Mouse (Mus musculus): ENCODE results near the gene Map2k6. TPM values are rescaled to one million over a fixed set of nuclear protein-coding genes. Genes with fewer than 3 reads are reported as not detected.
A peak's percentile ranks its signal among the peaks of the same experiment; 100 is the strongest.
"Not testable (repeated sequence)": the region's sequence is repeated elsewhere in the genome, so short reads cannot be mapped to it uniquely, and the experiment has no call there.

The Map2k6 gene
- 12.1 and 12.5 TPM in 2 replicates for polyA plus RNA-seq (2012; rRNA removed)

- peak; percentile 84 to 87 for DNase-seq
- 10% methylated on average over 20 of the region's 20 CpGs for WGBS
- H3K4me3 ChIP-seq (replicated peaks; ENCODE audit: insufficient read depth, low read depth, low read length) = peak within 1 kb of the TSS; percentile 98
- TF ChIP-seq POLR2A (IDR thresholded peaks at IDR 0.05; ENCODE audit: borderline replicate concordance, insufficient read depth, low read length) (peak; percentile 57; the same call in 1 of the 2 replicates), CTCF (IDR thresholded peaks at IDR 0.05; ENCODE audit: borderline replicate concordance, insufficient read depth, low read depth, low read length) (no peak)
- H3K27me3 ChIP-seq (ENCODE audit: control insufficient read depth, insufficient read depth, low read length) = no peaks in the 10 kb centered on the region; the same call in 1 of the 2 replicates
- H3K27ac ChIP-seq (ENCODE audit: insufficient read depth, low read length) = no peak within 1 kb of the TSS
- no peaks in the 10 kb centered on the region for H3K4me1 ChIP-seq (ENCODE audit: control insufficient read depth, insufficient read depth, low read length)
Measured at GRCm38 (mm10) chr11:110398553-110399239, at the start of gene Map2k6. Gene Map2k6 (plus strand): TSS chr11:110399122.

DNA sequence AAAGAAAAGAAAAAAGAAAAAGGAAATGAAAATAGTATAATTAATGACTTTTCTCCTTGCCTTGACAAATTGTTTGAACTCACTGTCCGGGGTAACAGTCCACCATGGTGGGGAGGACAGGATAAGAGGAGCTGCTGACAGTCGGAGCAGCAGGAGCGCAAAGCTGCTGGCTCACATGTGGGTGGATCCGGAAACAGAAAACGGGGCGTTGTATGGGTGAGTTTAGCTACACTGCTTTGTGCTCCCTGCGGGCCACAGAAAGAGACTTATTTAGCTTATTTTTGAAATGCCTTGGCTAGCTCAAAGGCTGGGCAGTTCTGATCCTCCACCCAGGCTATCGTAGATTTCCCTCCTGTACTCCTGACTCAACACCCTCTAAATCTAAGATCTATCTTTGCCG is 44.7 kb upstream of the Map2k6 start:
- no peak for TF ChIP-seq CTCF (IDR thresholded peaks at IDR 0.05; ENCODE audit: borderline replicate concordance, insufficient read depth, low read depth, low read length)
- TF ChIP-seq POLR2A (IDR thresholded peaks at IDR 0.05; ENCODE audit: borderline replicate concordance, insufficient read depth, low read length) = no peak
- Histone ChIP-seq H3K27me3 (ENCODE audit: control insufficient read depth, insufficient read depth, low read length) (no peaks in the 10 kb centered on the region), H3K4me1 (ENCODE audit: control insufficient read depth, insufficient read depth, low read length) (no peaks in the 10 kb centered on the region), H3K27ac (ENCODE audit: insufficient read depth, low read length) (no peak overlapping the region), H3K4me3 (replicated peaks; ENCODE audit: insufficient read depth, low read depth, low read length) (no peak overlapping the region)
- WGBS = 83% methylated on average over 9 of the region's 9 CpGs
- no peak for DNase-seq

- not testable (repeated sequence) for H3K4me3 ChIP-seq (replicated peaks; ENCODE audit: insufficient read depth, low read depth, low read length); H3K27me3 ChIP-seq (ENCODE audit: control insufficient read depth, insufficient read depth, low read length); H3K4me1 ChIP-seq (ENCODE audit: control insufficient read depth, insufficient read depth, low read length); H3K27ac ChIP-seq (ENCODE audit: insufficient read depth, low read length); DNase-seq
- 85% methylated on average over 9 of the region's 9 CpGs for WGBS
Measured at GRCm38 (mm10) chr11:110355131-110355530, 43.8 kb upstream of the Map2k6 start.

GRCm38 (mm10) chr11:110357756-110358551 is 41.0 kb upstream of the Map2k6 start:
- DNase-seq = peak; percentile 22 to 33
- TF ChIP-seq CTCF (IDR thresholded peaks at IDR 0.05; ENCODE audit: borderline replicate concordance, insufficient read depth, low read depth, low read length) (peak; percentile 40; the same call in 1 of the 2 replicates), POLR2A (IDR thresholded peaks at IDR 0.05; ENCODE audit: borderline replicate concordance, insufficient read depth, low read length) (no peak)
- Histone ChIP-seq H3K27ac (ENCODE audit: insufficient read depth, low read length) (no peak overlapping the region), H3K4me3 (replicated peaks; ENCODE audit: insufficient read depth, low read depth, low read length) (no peak overlapping the region), H3K27me3 (ENCODE audit: control insufficient read depth, insufficient read depth, low read length) (no peaks in the 10 kb centered on the region), H3K4me1 (ENCODE audit: control insufficient read depth, insufficient read depth, low read length) (no peaks in the 10 kb centered on the region)
- WGBS = 72% methylated on average over 16 of the region's 16 CpGs

DNA sequence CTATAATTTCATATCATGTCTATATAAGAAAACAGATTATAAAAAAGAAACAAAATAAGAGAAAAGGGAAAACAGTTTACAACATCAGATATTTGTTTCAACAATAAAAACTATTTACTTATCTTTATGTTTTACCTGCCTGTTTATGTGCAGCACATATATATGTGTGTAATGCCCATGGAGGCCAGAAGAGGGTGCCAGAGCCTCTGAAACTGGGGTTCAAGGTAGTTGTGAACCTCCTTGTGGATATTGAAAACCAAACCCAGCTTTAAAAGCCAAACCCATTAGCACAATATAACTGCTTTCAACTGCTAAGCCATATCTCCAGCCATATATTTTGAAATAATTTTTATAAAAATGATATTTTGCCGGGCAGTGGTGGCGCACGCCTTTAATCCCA is 33.9 kb upstream of the Map2k6 start:
- Histone ChIP-seq H3K4me3 (replicated peaks; ENCODE audit: insufficient read depth, low read depth, low read length) (no peak overlapping the region), H3K27me3 (ENCODE audit: control insufficient read depth, insufficient read depth, low read length) (no peaks in the 10 kb centered on the region), H3K4me1 (ENCODE audit: control insufficient read depth, insufficient read depth, low read length) (no peaks in the 10 kb centered on the region), H3K27ac (ENCODE audit: insufficient read depth, low read length) (no peak overlapping the region)
- DNase-seq = no peak
- 78% methylated on average over 3 of the region's 3 CpGs for WGBS
- TF ChIP-seq CTCF (IDR thresholded peaks at IDR 0.05; ENCODE audit: borderline replicate concordance, insufficient read depth, low read depth, low read length) (peak; percentile 34; the same call in 1 of the 2 replicates), POLR2A (IDR thresholded peaks at IDR 0.05; ENCODE audit: borderline replicate concordance, insufficient read depth, low read length) (no peak)

- TF ChIP-seq POLR2A (IDR thresholded peaks at IDR 0.05; ENCODE audit: borderline replicate concordance, insufficient read depth, low read length) (no peak), CTCF (IDR thresholded peaks at IDR 0.05; ENCODE audit: borderline replicate concordance, insufficient read depth, low read depth, low read length) (no peak)
- Histone ChIP-seq H3K4me1 (ENCODE audit: control insufficient read depth, insufficient read depth, low read length) (no peaks in the 10 kb centered on the region), H3K27me3 (ENCODE audit: control insufficient read depth, insufficient read depth, low read length) (no peaks in the 10 kb centered on the region), H3K4me3 (replicated peaks; ENCODE audit: insufficient read depth, low read depth, low read length) (no peak overlapping the region), H3K27ac (ENCODE audit: insufficient read depth, low read length) (no peak overlapping the region)
- WGBS = 84% methylated on average over 3 of the region's 3 CpGs
- DNase-seq = no peak
Measured at GRCm38 (mm10) chr11:110366902-110367301, 32.0 kb upstream of the Map2k6 start.

GRCm38 (mm10) chr11:110367638-110368037 is 31.3 kb upstream of the Map2k6 start:
- no peaks in the 10 kb centered on the region for H3K4me1 ChIP-seq (ENCODE audit: control insufficient read depth, insufficient read depth, low read length)
- no peak for TF ChIP-seq POLR2A (IDR thresholded peaks at IDR 0.05; ENCODE audit: borderline replicate concordance, insufficient read depth, low read length)
- no peak for TF ChIP-seq CTCF (IDR thresholded peaks at IDR 0.05; ENCODE audit: borderline replicate concordance, insufficient read depth, low read depth, low read length)
- H3K4me3 ChIP-seq (replicated peaks; ENCODE audit: insufficient read depth, low read depth, low read length) = no peak overlapping the region
- no peak for DNase-seq
- H3K27ac ChIP-seq (ENCODE audit: insufficient read depth, low read length) = no peak overlapping the region
- 96% methylated on average over 13 of the region's 13 CpGs for WGBS
- no peaks in the 10 kb centered on the region for H3K27me3 ChIP-seq (ENCODE audit: control insufficient read depth, insufficient read depth, low read length)

Measured in cerebellum, adult 2 months (tissue).